Mouse (Mus musculus) erythroblast, embryonic 14.5 days (primary cell): ENCODE measurements around the gene Olfr329-ps. TPM values are rescaled to one million over a fixed set of nuclear protein-coding genes. Genes with fewer than 3 reads are reported as not detected.
A peak's percentile ranks its signal among the peaks of the same experiment; 100 is the strongest.
"Not testable (repeated sequence)": the region's sequence is repeated elsewhere in the genome, so short reads cannot be mapped to it uniquely, and the experiment has no call there.

Experiments
- H3K27me3 ChIP-seq: 2 replicates; pipeline ENCODE4 v1.6.1; 2012; ENCODE audit warnings: inconsistent platforms; ENCODE audit not compliant: control insufficient read depth
- H3K36me3 ChIP-seq: 2 replicates; pipeline ENCODE4 v1.6.1; 2012; ENCODE audit warnings: mild to moderate bottlenecking, inconsistent platforms; ENCODE audit not compliant: control insufficient read depth
- H3K4me1 ChIP-seq: 2 replicates; pipeline ENCODE4 v1.6.1; 2012; ENCODE audit warnings: inconsistent platforms; ENCODE audit not compliant: control insufficient read depth
- H3K4me3 ChIP-seq: replicated peaks from 2 replicates; pipeline ENCODE3; 2012; ENCODE audit warnings: moderate library complexity, mild to moderate bottlenecking, inconsistent platforms
- H3K9me3 ChIP-seq: 2 replicates; pipeline ENCODE4 v1.6.1; 2012; ENCODE audit warnings: low read length, inconsistent platforms, mixed read lengths; ENCODE audit not compliant: control insufficient read depth
- GATA1 ChIP-seq: IDR thresholded peaks from 2 replicates; pipeline ENCODE4 v1.6.1; 2012; ENCODE audit warnings: low read length, inconsistent platforms, mixed read lengths
- TAL1 ChIP-seq: IDR thresholded peaks from 3 replicates; pipeline ENCODE4 v1.6.1; 2012; ENCODE audit warnings: low read length, inconsistent platforms, mixed read lengths
- polyA plus RNA-seq: library from polyadenylated mRNA; stranded (reverse); fragments of >175 nt; gene quantifications from 2 replicates; pipeline ENCODE4 v1.2.3, GENCODE M21; 2012

The Olfr329-ps gene
- polyA plus RNA-seq = not detected in 2 replicates

DNA sequence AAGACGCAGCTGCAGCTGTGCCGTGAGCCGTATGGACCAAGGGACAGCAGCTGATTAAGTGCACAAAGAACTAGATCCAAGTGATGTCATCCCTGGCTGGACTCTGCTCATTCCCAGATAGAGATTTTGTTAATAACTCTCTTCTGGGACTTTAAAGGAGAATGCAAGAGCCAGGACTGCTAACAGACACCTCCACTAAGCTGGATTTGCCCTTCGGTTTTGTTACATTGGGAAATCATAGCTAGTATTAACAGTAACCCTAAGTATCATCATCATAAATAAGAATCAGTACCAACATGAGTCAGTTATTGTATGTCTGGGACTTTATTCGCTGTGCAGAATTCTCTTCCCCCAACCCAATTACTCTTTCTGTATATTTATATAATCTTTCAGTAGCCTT lies at the start of gene Olfr329-ps:
Gene Olfr329-ps (minus strand): TSS at position 101 of the 400 bp plus-strand sequence.
- Histone ChIP-seq H3K27me3 (no peaks in the 10 kb centered on the region), H3K9me3 (no peaks in the 10 kb centered on the region), H3K36me3 (no peaks in the 10 kb centered on the region), H3K4me1 (no peaks in the 10 kb centered on the region), H3K4me3 (no peak within 1 kb of the TSS)
- TF ChIP-seq TAL1 (no peak), GATA1 (no peak)

DNA sequence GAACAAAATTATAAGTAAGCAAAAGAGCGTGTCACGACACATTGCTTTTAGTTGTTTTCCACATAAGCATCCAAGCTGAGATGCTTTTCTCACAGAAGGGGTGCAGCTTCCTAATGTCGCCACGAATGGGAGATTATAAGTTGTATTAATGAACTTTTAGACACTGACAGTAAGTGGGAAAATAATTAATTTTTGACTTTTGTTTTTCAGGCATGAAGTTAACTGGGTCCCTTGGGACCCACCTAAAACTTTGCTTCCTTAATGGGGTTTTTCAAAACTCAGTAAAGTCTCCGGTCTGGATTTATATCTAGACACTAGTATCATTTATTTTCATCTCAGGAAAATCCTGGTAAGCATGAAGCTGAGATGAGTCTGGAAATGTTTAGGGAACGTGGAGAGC lies 48.6 kb upstream of the Olfr329-ps start, which contains the start of gene Olfr324:
Gene Olfr324 (plus strand): TSS at position 301 of the 400 bp plus-strand sequence.
- no peaks in the 10 kb centered on the region for H3K27me3 ChIP-seq
- no peaks in the 10 kb centered on the region for H3K9me3 ChIP-seq
- no peak for TF ChIP-seq TAL1
- TF ChIP-seq GATA1 = no peak
- H3K4me3 ChIP-seq = no peak within 1 kb of the TSS
- no peaks in the 10 kb centered on the region; the same call in 1 of the 2 replicates for H3K4me1 ChIP-seq
- H3K36me3 ChIP-seq = no peaks in the 10 kb centered on the region

- no peak for TF ChIP-seq TAL1
- TF ChIP-seq GATA1 = no peak
- Histone ChIP-seq H3K4me3 (no peak overlapping the region), H3K4me1 (peaks cover 17% of the 10 kb centered on the region), H3K27me3 (0 out of 2 replicates have a peak, but pooled peaks cover 2% of the 10 kb centered on the region), H3K36me3 (no peaks in the 10 kb centered on the region), H3K9me3 (no peaks in the 10 kb centered on the region)
Observed at GRCm38 (mm10) chr11:58588620-58589250, 42.5 kb upstream of the Olfr329-ps start.

- 0 out of 3 replicates have a peak, but pooled peaks have one; percentile 32 for TF ChIP-seq TAL1
- TF ChIP-seq GATA1 = no peak
- H3K9me3 ChIP-seq = no peaks in the 10 kb centered on the region
- H3K4me1 ChIP-seq = peaks cover 17% of the 10 kb centered on the region
- no peaks in the 10 kb centered on the region for H3K36me3 ChIP-seq
- 0 out of 2 replicates have a peak, but pooled peaks cover 2% of the 10 kb centered on the region for H3K27me3 ChIP-seq
- H3K4me3 ChIP-seq = peak overlapping the region; percentile 2
Observed at GRCm38 (mm10) chr11:58587898-58588348, 41.7 kb upstream of the Olfr329-ps start.

- peaks cover 2% of the 10 kb centered on the region; the same call in 1 of the 2 replicates for H3K27me3 ChIP-seq
- H3K4me1 ChIP-seq = no peaks in the 10 kb centered on the region
- no peaks in the 10 kb centered on the region for H3K36me3 ChIP-seq
- H3K9me3 ChIP-seq = no peaks in the 10 kb centered on the region
- TF ChIP-seq TAL1 = no peak
- no peak overlapping the region for H3K4me3 ChIP-seq
Observed at GRCm38 (mm10) chr11:58578636-58579035, 32.4 kb upstream of the Olfr329-ps start.

DNA sequence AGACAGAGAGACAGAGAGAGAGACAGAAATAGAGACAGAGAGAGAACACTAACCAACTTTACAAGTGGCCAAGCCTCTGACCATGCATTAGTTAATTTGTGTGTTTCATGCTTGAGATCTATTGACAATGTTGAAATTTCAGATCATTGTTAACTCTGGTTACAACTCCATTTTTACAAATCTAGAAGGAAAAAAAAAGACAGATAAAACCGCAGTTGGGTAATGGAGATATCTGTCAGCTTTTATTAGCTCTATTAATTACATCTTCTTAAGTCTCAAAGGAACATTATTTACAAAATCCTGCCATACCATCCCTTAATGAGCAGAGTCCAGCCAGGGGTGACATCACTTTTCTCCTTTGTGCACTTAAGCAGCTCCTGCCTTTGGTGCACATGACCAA lies 31.2 kb upstream of the Olfr329-ps start, which contains the start of gene Olfr325:
Gene Olfr325 (plus strand): TSS at position 301 of the 400 bp plus-strand sequence.
- Histone ChIP-seq H3K4me3 (no peak within 1 kb of the TSS), H3K36me3 (no peaks in the 10 kb centered on the region), H3K27me3 (peaks cover 2% of the 10 kb centered on the region; the same call in 1 of the 2 replicates), H3K9me3 (peaks cover 4% of the 10 kb centered on the region), H3K4me1 (no peaks in the 10 kb centered on the region)
- TF ChIP-seq TAL1 = no peak

- no peak within 1 kb of the TSS for H3K4me3 ChIP-seq
- H3K27me3 ChIP-seq = no peaks in the 10 kb centered on the region
- TF ChIP-seq GATA1 (no peak), TAL1 (no peak)
- H3K36me3 ChIP-seq = no peaks in the 10 kb centered on the region
- H3K9me3 ChIP-seq = peaks cover 4% of the 10 kb centered on the region
- H3K4me1 ChIP-seq = no peaks in the 10 kb centered on the region
Observed at GRCm38 (mm10) chr11:58570405-58570804, 24.2 kb upstream of the Olfr329-ps start, which contains the start of gene Olfr224. Gene Olfr224 (minus strand): TSS chr11:58570553.

DNA sequence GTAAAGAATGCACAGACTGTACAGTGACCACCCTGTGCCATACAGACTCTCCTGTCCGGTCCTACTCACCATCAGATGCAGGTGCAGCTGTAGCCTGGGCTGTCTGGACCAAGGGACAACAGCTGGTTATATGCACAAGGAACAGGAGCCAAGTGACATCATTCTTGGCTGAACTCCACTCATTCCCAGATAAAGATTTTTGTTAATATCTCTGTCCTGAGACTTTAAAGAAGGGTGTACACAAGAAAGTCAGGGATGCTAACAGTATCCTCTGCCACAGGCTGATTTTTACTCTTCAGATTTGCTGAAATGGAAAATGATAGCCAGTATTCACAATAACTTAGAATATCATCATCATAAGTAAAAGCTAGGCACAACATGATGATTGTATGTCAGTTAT lies 9.3 kb upstream of the Olfr329-ps start, which contains the start of gene Olfr328:
Gene Olfr328 (minus strand): TSS at position 101 of the 400 bp plus-strand sequence.
- no peaks in the 10 kb centered on the region for H3K4me1 ChIP-seq
- no peaks in the 10 kb centered on the region for H3K36me3 ChIP-seq
- no peaks in the 10 kb centered on the region for H3K9me3 ChIP-seq
- H3K4me3 ChIP-seq = no peak within 1 kb of the TSS
- TF ChIP-seq TAL1 = no peak
- TF ChIP-seq GATA1 = no peak
- H3K27me3 ChIP-seq = no peaks in the 10 kb centered on the region

DNA sequence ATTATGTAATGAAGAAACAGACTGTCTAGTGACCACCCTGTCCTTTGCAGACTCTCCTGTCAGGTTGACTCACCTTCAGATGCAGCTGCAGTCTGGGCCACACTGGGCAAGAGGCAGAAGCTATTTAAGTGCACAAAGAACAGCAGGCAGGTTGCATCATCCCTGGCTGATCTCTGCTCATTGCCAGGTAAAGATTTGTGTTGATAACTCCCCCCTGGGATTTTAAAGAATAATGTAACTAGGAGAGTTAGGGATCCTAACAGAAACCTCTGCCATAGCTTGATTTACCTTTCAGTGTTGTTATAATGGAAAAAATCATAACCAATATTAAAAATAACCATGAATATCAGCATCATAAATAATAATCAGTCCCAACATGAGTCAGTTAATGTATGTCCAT lies 11.5 kb downstream of the Olfr329-ps start, which contains the start of gene Olfr330:
Gene Olfr330 (minus strand): TSS at position 101 of the 400 bp plus-strand sequence.
- H3K36me3 ChIP-seq, H3K9me3 ChIP-seq, H3K4me3 ChIP-seq, H3K4me1 ChIP-seq, H3K27me3 ChIP-seq: not testable (repeated sequence)

DNA sequence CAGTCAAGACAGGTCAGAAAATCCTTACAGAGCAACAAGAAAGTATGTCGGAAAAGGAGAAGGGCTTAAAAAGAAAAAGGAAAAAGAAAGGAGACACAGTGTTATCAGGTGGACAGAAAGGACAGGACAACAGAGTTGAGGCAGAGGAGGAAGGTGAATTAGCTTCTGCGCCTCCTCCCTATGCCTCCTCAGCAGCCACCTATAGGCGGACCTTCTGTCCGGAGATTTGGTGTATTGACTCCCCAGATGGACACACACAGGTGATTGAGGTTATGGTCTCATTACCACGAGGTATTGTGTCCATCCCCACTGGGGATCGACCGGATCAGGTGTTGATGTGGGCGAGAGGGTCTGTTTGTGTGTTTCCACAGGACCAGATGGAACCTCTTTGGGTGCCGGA lies 26.5 kb downstream of the Olfr329-ps start:
- not testable (repeated sequence) for H3K9me3 ChIP-seq, H3K27me3 ChIP-seq, H3K4me1 ChIP-seq, H3K36me3 ChIP-seq, H3K4me3 ChIP-seq

DNA sequence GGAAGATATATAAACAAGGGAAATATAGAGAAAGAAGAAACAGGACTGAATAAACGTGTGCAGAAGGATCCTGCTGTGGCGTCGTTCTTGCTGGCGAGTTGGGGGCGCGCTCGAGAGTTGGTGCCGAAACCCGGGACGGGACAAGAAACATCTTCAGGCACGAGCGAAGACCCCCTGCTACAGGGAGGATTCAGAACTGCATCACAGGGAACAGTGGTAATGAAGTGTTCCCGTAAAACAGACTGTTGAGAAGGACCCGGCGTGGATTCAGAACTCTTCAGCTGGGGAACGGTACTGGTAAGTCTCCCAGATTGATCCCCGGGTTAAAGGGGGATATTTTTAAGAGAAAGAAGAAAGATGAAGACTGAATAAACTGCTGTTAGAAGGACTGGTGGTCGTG lies 27.3 kb downstream of the Olfr329-ps start:
- H3K4me1 ChIP-seq, H3K36me3 ChIP-seq, H3K4me3 ChIP-seq, H3K27me3 ChIP-seq, H3K9me3 ChIP-seq: not testable (repeated sequence)

DNA sequence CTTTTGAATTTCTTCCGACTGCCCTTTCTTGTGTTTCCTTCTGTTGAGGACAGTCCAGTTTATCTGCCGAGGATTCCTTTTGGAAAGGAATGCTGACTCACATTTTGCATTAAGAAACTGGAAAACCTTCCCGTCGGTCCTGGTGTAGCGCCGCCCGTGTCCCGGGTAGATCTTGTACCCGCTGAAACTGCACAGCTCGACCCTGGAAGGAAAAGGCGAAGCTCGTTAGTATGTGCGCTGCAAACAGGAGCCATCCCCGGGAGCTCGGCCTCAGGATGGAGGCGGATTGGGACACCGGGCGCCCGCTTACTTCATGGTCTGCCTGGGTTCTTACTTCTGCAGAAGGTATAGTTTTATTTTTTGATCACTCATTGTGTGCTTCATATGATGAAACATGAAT lies 37.2 kb downstream of the Olfr329-ps start:
- H3K9me3 ChIP-seq = not testable (repeated sequence)

GRCm38 (mm10) chr11:58502472-58502871 lies 43.8 kb downstream of the Olfr329-ps start, which contains the start of gene Olfr331:
Gene Olfr331 (minus strand): TSS chr11:58502572.
- not testable (repeated sequence) for H3K4me1 ChIP-seq, H3K27me3 ChIP-seq, H3K9me3 ChIP-seq, H3K36me3 ChIP-seq, H3K4me3 ChIP-seq

More for the DNA sequence above, 37.2 kb downstream of the Olfr329-ps start:
- not testable (repeated sequence) for H3K4me3 ChIP-seq, H3K27me3 ChIP-seq, H3K36me3 ChIP-seq, H3K4me1 ChIP-seq
